Mouse (Mus musculus) embryonic facial prominence, embryonic 12.5 days (tissue): ENCODE measurements around the gene Slc26a9. TPM values are rescaled to one million over a fixed set of nuclear protein-coding genes. Genes with fewer than 3 reads are reported as not detected.
A peak's percentile ranks its signal among the peaks of the same experiment; 100 is the strongest.

Experiments used
- ATAC-seq: fragments of 200-750 bp; cut with Nextera tagmentation; 2 replicates; pipeline ENCODE4 v1.8.0; 2017; ENCODE audit not compliant: insufficient number of reproducible peaks, insufficient read depth, low FRiP score, low TSS enrichment
- H3K27ac ChIP-seq: fragments of 300-500 bp; sonication (generic); 2 replicates; pipeline ENCODE4 v1.5.1; 2016; ENCODE audit warnings: mild to moderate bottlenecking
- H3K27me3 ChIP-seq: fragments of 300-500 bp; sonication (generic); 2 replicates; pipeline ENCODE4 v1.6.1; 2016; ENCODE audit warnings: mild to moderate bottlenecking, moderate library complexity
- H3K36me3 ChIP-seq: fragments of 300-500 bp; sonication (generic); 2 replicates; pipeline ENCODE4 v1.6.1; 2016; ENCODE audit warnings: mild to moderate bottlenecking
- H3K4me1 ChIP-seq: fragments of 300-500 bp; sonication (generic); 2 replicates; pipeline ENCODE4 v1.6.1; 2016
- H3K4me2 ChIP-seq: fragments of 300-500 bp; sonication (generic); replicated peaks from 2 replicates; pipeline ENCODE4 v1.6.1; 2016; ENCODE audit warnings: mild to moderate bottlenecking, moderate library complexity
- H3K4me3 ChIP-seq: fragments of 300-500 bp; sonication (generic); 2 replicates; pipeline ENCODE4 v1.5.1; 2016; ENCODE audit warnings: mild to moderate bottlenecking
- H3K9ac ChIP-seq: fragments of 300-500 bp; sonication (generic); 2 replicates; pipeline ENCODE4 v1.6.1; 2016; ENCODE audit warnings: mild to moderate bottlenecking, moderate library complexity
- H3K9me3 ChIP-seq: fragments of 300-500 bp; sonication (generic); 2 replicates; pipeline ENCODE4 v1.6.1; 2016; ENCODE audit warnings: mild to moderate bottlenecking, moderate library complexity
- WGBS: fragments of 180-500 bp; shearing (Covaris S2); methylation state at CpG from one replicate; pipeline ENCODE4 v1.1.7; 2016; 5-methylcytosine and 5-hydroxymethylcytosine counted together
- polyA plus RNA-seq: library from polyadenylated mRNA; unstranded; fragments of >200 nt; fragmentation: Nextera tagmentation; extraction: Ambion mirVana; gene quantifications from 2 replicates; pipeline ENCODE4 v1.2.1, GENCODE M21; 2016

Slc26a9 gene
- polyA plus RNA-seq, 1 experiment from 2014 or later, result 0.08 TPM

DNA sequence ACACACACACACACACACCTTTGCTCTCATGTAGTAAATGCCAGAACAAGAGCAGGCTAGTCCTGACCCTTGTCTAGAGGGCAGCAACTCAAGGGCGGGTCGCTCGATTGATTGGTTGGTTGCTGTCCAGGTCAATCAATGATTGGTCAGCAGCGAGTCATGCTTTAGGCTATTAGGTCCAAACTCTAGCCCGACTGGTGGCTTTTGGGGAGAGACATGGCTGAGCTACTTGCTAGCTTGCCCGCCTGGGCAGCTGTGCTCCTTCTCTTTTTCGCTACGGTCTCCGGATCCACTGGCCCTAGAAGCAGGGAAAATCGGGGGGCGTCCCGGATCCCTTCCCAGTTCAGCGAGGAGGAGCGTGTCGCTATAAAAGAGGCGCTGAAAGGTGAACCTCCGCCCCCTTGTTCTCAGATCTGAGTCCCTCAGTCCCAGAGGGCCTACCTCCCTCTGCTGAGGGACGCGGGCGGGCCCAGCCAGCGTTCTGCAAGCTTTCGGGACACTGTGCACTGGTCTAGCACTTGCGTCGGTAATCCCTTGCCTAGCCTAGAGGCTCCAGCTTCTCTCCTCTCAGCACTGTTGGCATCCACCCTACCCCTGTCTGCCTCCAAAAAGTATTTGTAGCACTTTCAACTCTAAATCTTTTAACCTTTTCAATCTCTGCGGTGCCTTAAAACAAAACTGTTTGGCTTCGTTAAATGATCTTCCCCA, 53.5 kb downstream of the Slc26a9 start, which contains the start of gene Pm20d1:
TSS of gene Pm20d1 (plus strand) at position 180 of the 708 bp plus-strand sequence.
- Histone ChIP-seq H3K27ac (no peak within 1 kb of the TSS), H3K36me3 (no peaks in the 10 kb centered on the region), H3K9me3 (no peaks in the 10 kb centered on the region), H3K9ac (peak within 1 kb of the TSS; percentile 27; the same call in 1 of the 2 replicates), H3K4me3 (peak within 1 kb of the TSS; percentile 23; the same call in 1 of the 2 replicates), H3K4me2 (peak within 1 kb of the TSS; percentile 55), H3K27me3 (peaks cover 3% of the 10 kb centered on the region; the same call in 1 of the 2 replicates), H3K4me1 (peaks cover 4% of the 10 kb centered on the region; the same call in 1 of the 2 replicates)
- WGBS, result 9% methylated on average over 26 of the region's 26 CpGs
- ATAC-seq, result peak; percentile 47; the same call in 1 of the 2 replicates

GRCm38 (mm10) chr1:131800001-131800400, 56.2 kb downstream of the Slc26a9 start:
- H3K9me3 ChIP-seq, result no peaks in the 10 kb centered on the region
- H3K9ac ChIP-seq, result no peak overlapping the region
- no peak for ATAC-seq
- H3K27me3 ChIP-seq, result peaks cover 3% of the 10 kb centered on the region; the same call in 1 of the 2 replicates
- peaks cover 4% of the 10 kb centered on the region; the same call in 1 of the 2 replicates for H3K4me1 ChIP-seq
- no peak overlapping the region for H3K4me3 ChIP-seq
- WGBS, result 32% methylated on average over 1 of the region's 1 CpGs
- no peak overlapping the region for H3K27ac ChIP-seq
- no peak overlapping the region for H3K4me2 ChIP-seq
- no peaks in the 10 kb centered on the region for H3K36me3 ChIP-seq

DNA sequence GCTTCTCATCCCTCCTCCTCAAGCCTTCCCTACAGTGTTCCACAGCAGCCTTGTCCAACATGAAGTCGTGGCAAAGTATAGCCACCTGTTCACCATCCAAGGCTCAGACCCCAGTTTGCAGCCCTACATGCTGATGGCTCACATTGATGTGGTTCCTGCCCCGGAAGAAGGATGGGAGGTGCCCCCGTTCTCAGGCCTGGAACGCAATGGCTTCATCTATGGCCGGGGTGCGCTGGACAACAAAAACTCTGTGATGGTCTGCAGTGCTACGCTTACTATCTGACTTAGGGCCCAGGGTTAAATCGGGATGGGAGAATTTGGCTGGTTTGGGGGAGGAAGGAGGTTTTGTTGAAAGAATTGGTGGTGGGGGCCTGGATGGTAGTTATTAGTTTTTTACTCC, 57.2 kb downstream of the Slc26a9 start:
- ATAC-seq, result no peak
- no peaks in the 10 kb centered on the region for H3K36me3 ChIP-seq
- H3K4me1 ChIP-seq, result peaks cover 4% of the 10 kb centered on the region; the same call in 1 of the 2 replicates
- no peaks in the 10 kb centered on the region for H3K9me3 ChIP-seq
- no peak overlapping the region for H3K27ac ChIP-seq
- H3K4me2 ChIP-seq, result no peak overlapping the region
- no peak overlapping the region for H3K9ac ChIP-seq
- H3K27me3 ChIP-seq, result peaks cover 3% of the 10 kb centered on the region; the same call in 1 of the 2 replicates
- H3K4me3 ChIP-seq, result no peak overlapping the region
- WGBS, result 94% methylated on average over 8 of the region's 8 CpGs

DNA sequence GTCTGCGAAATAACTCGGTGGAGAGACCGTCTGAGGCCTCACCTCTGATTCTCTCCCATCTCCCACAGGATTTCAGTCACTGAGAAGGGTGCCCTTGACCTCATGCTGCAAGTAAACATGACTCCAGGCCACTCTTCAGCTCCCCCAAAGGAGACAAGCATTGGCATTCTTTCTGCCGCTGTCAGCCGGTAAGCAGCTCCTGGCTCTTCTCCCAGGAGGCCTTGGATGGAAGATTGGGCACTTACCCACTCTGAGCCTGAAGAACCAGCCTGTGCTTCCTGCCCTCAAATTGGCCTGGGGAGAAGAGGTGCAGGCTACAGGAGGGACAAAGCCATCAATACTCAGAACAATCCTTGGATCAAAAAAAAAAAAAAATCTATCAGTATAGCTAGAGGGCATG, 58.8 kb downstream of the Slc26a9 start:
- H3K4me3 ChIP-seq, result no peak overlapping the region
- no peaks in the 10 kb centered on the region; the same call in 1 of the 2 replicates for H3K4me1 ChIP-seq
- ATAC-seq, result no peak
- H3K9ac ChIP-seq, result no peak overlapping the region
- no peak overlapping the region for H3K4me2 ChIP-seq
- 75% methylated on average over 5 of the region's 5 CpGs for WGBS
- 0 out of 2 replicates have a peak, but pooled peaks cover 3% of the 10 kb centered on the region for H3K27me3 ChIP-seq
- no peaks in the 10 kb centered on the region for H3K9me3 ChIP-seq
- no peak overlapping the region for H3K27ac ChIP-seq
- no peaks in the 10 kb centered on the region for H3K36me3 ChIP-seq

GRCm38 (mm10) chr1:131804166-131804565, 60.3 kb downstream of the Slc26a9 start:
- 89% methylated on average over 3 of the region's 3 CpGs for WGBS

DNA sequence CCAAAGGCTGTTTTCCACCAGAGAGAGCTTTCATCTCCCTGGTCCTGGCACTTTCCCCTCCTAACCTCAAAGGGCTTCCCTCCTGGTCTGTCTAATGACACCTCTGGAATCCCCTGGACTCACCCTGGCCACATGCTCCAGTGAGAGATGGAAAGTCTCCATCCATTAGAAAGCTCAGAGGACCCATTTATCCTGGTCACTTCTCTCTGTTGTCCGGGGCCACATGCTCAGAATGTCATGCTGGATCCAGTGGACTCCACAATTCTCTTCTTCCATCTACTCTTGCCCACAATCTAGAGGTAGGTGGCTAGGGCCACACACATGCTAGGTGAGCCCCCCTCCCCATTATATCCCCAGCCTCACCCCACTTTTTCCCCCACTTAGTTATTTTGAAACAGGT, 65.2 kb downstream of the Slc26a9 start:
- H3K9me3 ChIP-seq, result no peaks in the 10 kb centered on the region
- WGBS, result 90% methylated on average over 1 of the region's 1 CpGs
- no peak for ATAC-seq

More at GRCm38 (mm10) chr1:131804166-131804565, 60.3 kb downstream of the Slc26a9 start:
- Histone ChIP-seq H3K4me1 (no peaks in the 10 kb centered on the region), H3K27me3 (no peaks in the 10 kb centered on the region), H3K27ac (no peak overlapping the region), H3K4me2 (no peak overlapping the region), H3K9ac (no peak overlapping the region), H3K9me3 (no peaks in the 10 kb centered on the region), H3K4me3 (no peak overlapping the region), H3K36me3 (no peaks in the 10 kb centered on the region)
- no peak for ATAC-seq

GRCm38 (mm10) chr1:131809651-131810050, 65.8 kb downstream of the Slc26a9 start:
- no peaks in the 10 kb centered on the region for H3K36me3 ChIP-seq
- no peak overlapping the region for H3K9ac ChIP-seq
- no peak overlapping the region for H3K27ac ChIP-seq
- no peaks in the 10 kb centered on the region for H3K9me3 ChIP-seq
- no peaks in the 10 kb centered on the region for H3K4me1 ChIP-seq
- 67% methylated on average over 2 of the region's 2 CpGs for WGBS
- H3K27me3 ChIP-seq, result no peaks in the 10 kb centered on the region
- H3K4me2 ChIP-seq, result no peak overlapping the region
- ATAC-seq, result no peak
- no peak overlapping the region for H3K4me3 ChIP-seq

More for the DNA sequence above, 65.2 kb downstream of the Slc26a9 start:
- Histone ChIP-seq H3K9ac (no peak overlapping the region), H3K27me3 (no peaks in the 10 kb centered on the region), H3K36me3 (no peaks in the 10 kb centered on the region), H3K4me3 (no peak overlapping the region), H3K4me1 (no peaks in the 10 kb centered on the region), H3K4me2 (no peak overlapping the region), H3K27ac (no peak overlapping the region)

GRCm38 (mm10) chr1:131811393-131811792, 67.6 kb downstream of the Slc26a9 start:
- ATAC-seq, result no peak
- 71% methylated on average over 1 of the region's 1 CpGs for WGBS
- H3K27me3 ChIP-seq, result no peaks in the 10 kb centered on the region
- no peak overlapping the region for H3K4me3 ChIP-seq
- no peaks in the 10 kb centered on the region for H3K4me1 ChIP-seq
- no peaks in the 10 kb centered on the region for H3K36me3 ChIP-seq
- H3K4me2 ChIP-seq, result no peak overlapping the region
- H3K27ac ChIP-seq, result no peak overlapping the region
- no peak overlapping the region for H3K9ac ChIP-seq
- H3K9me3 ChIP-seq, result no peaks in the 10 kb centered on the region

DNA sequence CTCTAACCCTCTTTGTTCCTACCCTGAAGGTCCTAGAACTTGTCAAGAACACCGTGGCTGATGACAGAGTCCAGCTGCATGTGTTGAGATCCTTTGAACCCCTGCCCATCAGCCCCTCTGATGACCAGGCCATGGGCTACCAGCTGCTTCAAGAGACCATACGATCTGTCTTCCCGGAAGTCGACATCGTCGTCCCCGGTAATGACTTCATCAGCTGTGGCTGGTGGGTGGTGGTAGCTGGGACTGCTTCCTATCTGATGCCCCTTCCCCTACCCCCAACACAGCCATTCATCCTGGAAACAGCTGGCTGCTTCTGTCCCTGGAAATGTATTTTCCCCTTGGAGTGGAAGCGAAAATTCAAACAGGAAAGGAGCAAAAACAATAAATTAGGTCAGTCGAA, 68.2 kb downstream of the Slc26a9 start:
- 77% methylated on average over 9 of the region's 9 CpGs for WGBS
- H3K27me3 ChIP-seq, result no peaks in the 10 kb centered on the region
- H3K4me2 ChIP-seq, result no peak overlapping the region

DNA sequence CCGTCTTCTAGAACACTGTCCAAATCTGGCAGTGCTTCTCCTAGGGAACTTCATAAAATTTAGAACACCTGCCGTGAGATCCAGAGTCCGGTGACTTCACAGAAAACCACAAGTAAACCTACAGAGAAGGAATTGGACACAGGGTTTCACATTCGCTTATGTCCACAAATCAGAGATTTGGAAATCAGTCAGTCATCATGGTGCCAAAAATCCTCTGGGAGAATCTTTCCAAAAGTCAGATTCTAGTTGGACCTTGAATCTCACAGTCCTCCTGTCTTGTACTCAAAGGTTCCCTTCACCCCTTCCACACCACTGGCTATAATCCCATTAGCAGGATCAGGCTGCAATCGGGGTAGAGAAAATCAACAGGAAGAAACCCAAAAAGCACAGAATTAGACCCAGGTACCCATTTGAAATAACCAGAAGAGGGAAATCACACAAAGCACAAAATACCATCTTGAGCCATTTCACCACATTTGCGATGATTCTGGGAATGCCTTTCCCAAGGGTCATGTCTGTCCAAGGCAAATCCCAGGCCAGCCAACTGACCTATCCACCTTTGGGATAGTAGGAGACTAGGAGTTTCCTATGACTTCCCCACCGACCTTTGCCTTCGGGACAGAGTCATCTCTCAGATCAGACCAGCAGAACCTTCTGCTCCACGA, 68.9 kb downstream of the Slc26a9 start:
- H3K4me2 ChIP-seq, result no peak overlapping the region
- no peaks in the 10 kb centered on the region for H3K36me3 ChIP-seq
- H3K27ac ChIP-seq, result no peak overlapping the region
- 79% methylated on average over 9 of the region's 9 CpGs for WGBS
- H3K4me3 ChIP-seq, result no peak overlapping the region
- no peak for ATAC-seq
- no peaks in the 10 kb centered on the region for H3K9me3 ChIP-seq
- H3K9ac ChIP-seq, result no peak overlapping the region
- no peaks in the 10 kb centered on the region for H3K4me1 ChIP-seq
- no peaks in the 10 kb centered on the region for H3K27me3 ChIP-seq

More for the DNA sequence above, 68.2 kb downstream of the Slc26a9 start:
- no peak overlapping the region for H3K9ac ChIP-seq
- H3K4me3 ChIP-seq, result no peak overlapping the region
- no peak for ATAC-seq
- H3K9me3 ChIP-seq, result no peaks in the 10 kb centered on the region
- no peak overlapping the region for H3K27ac ChIP-seq
- no peaks in the 10 kb centered on the region for H3K36me3 ChIP-seq
- no peaks in the 10 kb centered on the region for H3K4me1 ChIP-seq

DNA sequence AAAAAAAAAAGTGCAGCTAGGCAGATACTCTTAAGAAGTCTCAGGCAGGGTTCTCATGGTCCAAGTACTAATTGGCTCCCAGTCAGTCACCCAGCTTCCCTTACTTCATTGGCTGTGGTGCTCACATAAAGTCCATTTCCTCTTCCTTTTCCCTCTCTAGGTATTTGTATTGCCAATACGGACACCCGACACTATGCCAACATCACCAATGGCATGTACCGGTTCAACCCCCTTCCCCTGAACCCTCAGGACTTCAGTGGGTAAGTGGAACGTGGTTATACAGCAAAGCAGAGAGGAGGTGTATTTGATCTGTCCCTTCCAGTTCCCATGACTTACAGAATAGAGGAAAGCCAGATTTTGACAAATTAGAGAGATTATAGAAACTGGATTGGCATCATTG, 69.9 kb downstream of the Slc26a9 start:
- Histone ChIP-seq H3K36me3 (no peaks in the 10 kb centered on the region), H3K4me3 (no peak overlapping the region), H3K9ac (no peak overlapping the region), H3K27ac (no peak overlapping the region), H3K9me3 (no peaks in the 10 kb centered on the region), H3K27me3 (no peaks in the 10 kb centered on the region), H3K4me1 (no peaks in the 10 kb centered on the region), H3K4me2 (no peak overlapping the region)
- 94% methylated on average over 4 of the region's 4 CpGs for WGBS
- ATAC-seq, result no peak

DNA sequence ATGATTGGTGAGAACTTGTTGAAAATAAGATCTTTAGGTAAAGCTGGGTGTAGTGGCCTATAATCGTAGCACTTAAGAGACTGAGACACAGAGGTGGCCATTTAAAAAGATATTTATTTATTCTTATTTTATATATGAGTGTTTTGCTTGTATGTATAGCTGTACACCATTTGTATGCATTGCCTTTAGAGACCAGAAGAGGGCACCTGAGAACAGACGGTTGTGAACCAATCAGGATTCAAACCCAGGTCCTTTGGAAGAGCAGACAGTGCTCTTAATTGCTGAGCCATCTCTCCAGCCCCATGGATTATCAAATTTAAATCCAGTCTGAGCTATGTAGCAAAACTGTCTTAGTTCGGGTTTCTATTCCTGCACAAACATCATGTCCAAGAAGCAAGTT, 70.4 kb downstream of the Slc26a9 start:
- no peak overlapping the region for H3K4me3 ChIP-seq
- H3K9ac ChIP-seq, result no peak overlapping the region
- no peaks in the 10 kb centered on the region for H3K27me3 ChIP-seq
- H3K27ac ChIP-seq, result no peak overlapping the region
- no peak overlapping the region for H3K4me2 ChIP-seq
- no peaks in the 10 kb centered on the region for H3K4me1 ChIP-seq
- H3K9me3 ChIP-seq, result no peaks in the 10 kb centered on the region; the same call in 1 of the 2 replicates
- ATAC-seq, result no peak
- 86% methylated on average over 3 of the region's 3 CpGs for WGBS
- H3K36me3 ChIP-seq, result no peaks in the 10 kb centered on the region
